Mouse (Mus musculus): ENCODE measurements at regions not wholly inside any gene's neighbourhood (a gene's known extent, or its start where the extent isn't known, plus 50 kb on each side); places are given as distances from the start of the nearest gene placed in this dataset.

GRCm38 (mm10) chr1:30923941-30924340, 50.2 kb upstream of the Phf3 start:
- no peaks in the 10 kb centered on the region for H3K4me1 ChIP-seq (ENCODE audit: control insufficient read depth in 2 of 2, insufficient read depth in 2 of 2, low read length in 2 of 2, poor library complexity in 1 of 2)
- no peaks in the 10 kb centered on the region for H3K9me3 ChIP-seq (ENCODE audit: control insufficient read depth, insufficient read depth, low read depth, low read length)
- H3K9ac ChIP-seq (ENCODE audit: insufficient read depth, low read depth, low read length, poor library complexity, severe bottlenecking), result no peak overlapping the region
- H3K27ac ChIP-seq (ENCODE audit: insufficient read depth, low read depth, low read length, poor library complexity, severe bottlenecking), result no peak overlapping the region
- no peak overlapping the region for H3K4me3 ChIP-seq (ENCODE audit: insufficient read depth in 1 of 2, low read depth in 1 of 2, low read length in 2 of 2, poor library complexity in 1 of 2, severe bottlenecking in 1 of 2)
- DNase-seq (ENCODE audit: low read depth, low spot score), result no peak
- no peaks in the 10 kb centered on the region for H3K36me3 ChIP-seq (ENCODE audit: control insufficient read depth, insufficient read depth, low read length, poor library complexity, severe bottlenecking)
- in situ Hi-C loops (cut with MboI; ENCODE audit: low sequenced_read_pairs in 2 of 2, unreplicated experiment in 2 of 2), result no loop called here
- TF ChIP-seq ZC3H11A (IDR thresholded peaks at IDR 0.05; ENCODE audit: borderline replicate concordance, low read depth, low read length) (no peak), ZNF384 (IDR thresholded peaks at IDR 0.05; ENCODE audit: low read depth, low read length) (no peak), MAFK (IDR thresholded peaks at IDR 0.05; ENCODE audit: insufficient read depth, low read depth, low read length) (peak; percentile 73; the same call in 1 of the 2 replicates), HCFC1 (IDR thresholded peaks at IDR 0.05; ENCODE audit: borderline replicate concordance, insufficient read depth, low read length) (no peak)

Measured in ES-E14 (cell line).